Mouse (Mus musculus) embryonic facial prominence, embryonic 15.5 days (tissue): ENCODE measurements at regions not wholly inside any gene's neighbourhood (a gene's known extent, or its start where the extent isn't known, plus 50 kb on each side); places are given as distances from the start of the nearest gene placed in this dataset.
A peak's percentile ranks its signal among the peaks of the same experiment; 100 is the strongest.

ENCODE experiments used
- ATAC-seq: fragments of 200-750 bp; cut with Nextera tagmentation; 2 replicates; pipeline ENCODE4 v1.8.0; 2017; ENCODE audit warnings: low read depth, moderate TSS enrichment; ENCODE audit not compliant: insufficient number of reproducible peaks, low FRiP score, low TSS enrichment
- H3K27ac ChIP-seq: fragments of 300-500 bp; sonication (generic); replicated peaks from 2 replicates; pipeline ENCODE4 v1.5.1; 2015; ENCODE audit warnings: mild to moderate bottlenecking, inconsistent platforms
- H3K27me3 ChIP-seq: fragments of 300-500 bp; sonication (generic); 2 replicates; pipeline ENCODE4 v1.6.1; 2015; ENCODE audit warnings: inconsistent platforms
- H3K36me3 ChIP-seq: fragments of 300-500 bp; sonication (generic); 2 replicates; pipeline ENCODE4 v1.6.1; 2015; ENCODE audit warnings: mild to moderate bottlenecking, inconsistent platforms
- H3K4me1 ChIP-seq: fragments of 300-500 bp; sonication (generic); 2 replicates; pipeline ENCODE4 v1.6.1; 2015; ENCODE audit warnings: inconsistent platforms
- H3K4me2 ChIP-seq: fragments of 300-500 bp; sonication (generic); replicated peaks from 2 replicates; pipeline ENCODE4 v1.6.1; 2015; ENCODE audit warnings: mild to moderate bottlenecking, inconsistent platforms
- H3K4me3 ChIP-seq: fragments of 300-500 bp; sonication (generic); replicated peaks from 2 replicates; pipeline ENCODE4 v1.5.1; 2015; ENCODE audit warnings: mild to moderate bottlenecking, inconsistent platforms
- H3K9ac ChIP-seq: fragments of 300-500 bp; sonication (generic); 2 replicates; pipeline ENCODE4 v1.6.1; 2015; ENCODE audit warnings: inconsistent platforms
- H3K9me3 ChIP-seq: fragments of 300-500 bp; sonication (generic); replicated peaks from 2 replicates; pipeline ENCODE4 v1.6.1; 2016; ENCODE audit warnings: inconsistent platforms
- WGBS: fragments of 180-500 bp; shearing (Covaris S2); methylation state at CpG from one replicate; pipeline ENCODE4 v1.1.7; 2015; 5-methylcytosine and 5-hydroxymethylcytosine counted together

DNA sequence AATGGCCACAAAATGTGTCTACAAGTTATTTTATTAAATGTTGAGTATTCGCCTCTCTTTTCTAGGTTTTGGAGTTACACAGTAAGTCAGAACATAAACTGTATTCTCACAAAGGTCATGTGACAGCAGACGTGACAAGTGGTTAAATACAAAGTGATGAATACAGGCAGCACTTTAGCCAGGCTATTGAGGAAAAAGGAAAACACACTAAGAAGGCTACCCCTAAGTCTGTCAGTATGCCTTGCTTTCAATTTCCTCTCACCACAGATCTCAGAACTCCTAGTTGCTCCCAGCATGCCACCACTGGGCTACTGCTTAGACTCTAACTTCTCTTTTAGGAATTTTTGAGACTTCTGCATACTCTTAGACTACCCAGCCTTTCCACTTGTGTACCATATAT is 297.9 kb upstream of the Pex5l start:
- H3K4me3 ChIP-seq: no peak overlapping the region
- no peak overlapping the region for H3K4me2 ChIP-seq
- no peak overlapping the region for H3K27ac ChIP-seq
- 56% methylated on average over 2 of the region's 2 CpGs for WGBS
- H3K27me3 ChIP-seq: no peaks in the 10 kb centered on the region
- no peak overlapping the region for H3K9ac ChIP-seq
- no peaks in the 10 kb centered on the region for H3K4me1 ChIP-seq
- H3K36me3 ChIP-seq: no peaks in the 10 kb centered on the region
- ATAC-seq: no peak
- no peaks in the 10 kb centered on the region for H3K9me3 ChIP-seq

DNA sequence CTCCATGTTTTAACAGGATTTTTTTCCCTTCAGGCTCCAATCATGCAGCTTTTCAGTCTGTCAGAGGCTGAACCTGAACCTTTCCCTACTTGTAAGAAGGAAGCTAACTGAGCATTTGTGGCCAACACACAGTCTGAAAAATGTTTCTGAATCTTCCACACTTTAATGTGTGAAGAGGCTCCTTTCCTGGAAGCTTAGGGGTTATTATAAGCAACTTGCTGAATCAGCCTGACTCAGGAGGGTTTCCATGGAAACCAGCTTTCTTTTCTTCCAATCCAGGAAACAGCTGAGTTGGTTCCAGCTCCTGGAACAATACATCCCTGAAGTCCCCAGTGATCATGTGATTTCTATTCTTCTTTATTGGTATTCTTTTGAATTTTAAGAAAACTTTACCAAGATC is 297.5 kb upstream of the Pex5l start:
- Histone ChIP-seq H3K4me3 (no peak overlapping the region), H3K9me3 (no peaks in the 10 kb centered on the region)
- no peak for ATAC-seq

DNA sequence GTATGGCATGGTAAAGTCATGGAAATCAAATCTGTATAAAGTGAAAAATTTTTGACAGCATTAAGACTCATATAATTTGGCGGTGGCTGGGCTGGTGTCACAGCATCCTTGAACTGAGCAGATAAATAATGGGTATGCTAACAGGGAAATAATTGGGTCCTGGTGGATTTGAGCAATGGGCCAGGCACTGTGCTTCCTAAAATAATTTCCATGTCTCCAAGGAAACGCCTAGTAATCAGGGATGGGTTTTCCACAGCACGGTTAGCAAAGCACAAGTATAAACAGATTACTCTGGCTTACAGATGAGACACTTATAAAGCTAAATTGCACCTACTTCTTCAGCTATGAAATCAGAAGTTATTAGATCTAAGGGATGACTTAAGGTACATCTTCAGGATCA is 273.9 kb upstream of the Pex5l start:
- no peaks in the 10 kb centered on the region for H3K9me3 ChIP-seq
- ATAC-seq: no peak
- H3K36me3 ChIP-seq: no peaks in the 10 kb centered on the region
- no peak overlapping the region for H3K4me3 ChIP-seq
- 41% methylated on average over 3 of the region's 3 CpGs for WGBS
- no peaks in the 10 kb centered on the region for H3K4me1 ChIP-seq
- no peaks in the 10 kb centered on the region for H3K27me3 ChIP-seq
- H3K9ac ChIP-seq: no peak overlapping the region
- no peak overlapping the region for H3K27ac ChIP-seq
- H3K4me2 ChIP-seq: no peak overlapping the region

More for the DNA sequence above, 297.5 kb upstream of the Pex5l start:
- H3K27me3 ChIP-seq: no peaks in the 10 kb centered on the region
- no peak overlapping the region for H3K4me2 ChIP-seq
- no peaks in the 10 kb centered on the region for H3K4me1 ChIP-seq
- H3K9ac ChIP-seq: no peak overlapping the region
- H3K27ac ChIP-seq: no peak overlapping the region
- no peaks in the 10 kb centered on the region for H3K36me3 ChIP-seq

DNA sequence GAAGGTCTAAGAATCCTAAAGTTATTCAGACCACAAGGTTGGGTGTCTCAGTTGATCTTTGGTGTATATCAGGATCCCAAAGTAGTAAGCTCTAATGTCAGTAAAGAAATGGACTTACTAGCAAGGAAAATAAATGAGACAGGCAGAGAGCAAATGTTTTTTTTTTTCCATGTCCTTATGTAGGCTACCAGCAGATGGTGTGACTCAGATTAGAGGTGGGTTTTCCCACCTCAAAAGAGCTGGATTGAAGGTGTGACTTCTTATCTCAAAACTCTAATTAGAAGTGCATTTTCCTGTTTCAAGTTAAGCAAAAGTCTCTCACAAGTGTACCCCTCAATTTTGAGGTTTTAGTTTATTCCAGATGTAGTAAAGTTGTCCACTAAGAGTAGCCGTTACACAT is 273.3 kb upstream of the Pex5l start:
- no peak for ATAC-seq
- no peak overlapping the region for H3K4me3 ChIP-seq
- no peaks in the 10 kb centered on the region for H3K36me3 ChIP-seq
- H3K27me3 ChIP-seq: no peaks in the 10 kb centered on the region
- no peaks in the 10 kb centered on the region for H3K9me3 ChIP-seq
- no peak overlapping the region for H3K27ac ChIP-seq
- H3K4me2 ChIP-seq: no peak overlapping the region
- H3K9ac ChIP-seq: no peak overlapping the region
- WGBS: 56% methylated on average over 1 of the region's 1 CpGs
- H3K4me1 ChIP-seq: no peaks in the 10 kb centered on the region

DNA sequence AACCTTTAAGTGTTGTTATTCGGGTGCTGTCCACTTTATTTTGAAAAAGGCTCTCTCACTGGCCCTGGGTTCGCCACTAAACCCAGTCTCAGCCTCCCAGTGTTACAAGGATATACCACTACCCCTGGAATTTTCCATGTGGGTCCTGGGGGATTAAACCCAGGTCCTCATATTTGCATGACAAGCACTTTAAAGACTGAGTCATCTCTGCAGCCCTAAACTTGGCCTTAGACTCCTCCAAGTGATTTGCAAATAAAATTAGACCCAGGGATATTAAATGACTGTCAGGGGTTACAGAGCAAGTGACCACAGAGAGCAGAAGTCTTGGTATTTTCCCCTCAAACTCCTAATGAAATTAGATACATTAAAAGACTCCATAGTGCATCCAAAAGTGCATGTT is 258.9 kb upstream of the Pex5l start:
- 63% methylated on average over 2 of the region's 2 CpGs for WGBS
- Histone ChIP-seq H3K4me3 (no peak overlapping the region), H3K9ac (no peak overlapping the region), H3K4me2 (no peak overlapping the region), H3K4me1 (0 out of 2 replicates have a peak, but pooled peaks cover 3% of the 10 kb centered on the region), H3K27ac (no peak overlapping the region), H3K27me3 (no peaks in the 10 kb centered on the region), H3K36me3 (no peaks in the 10 kb centered on the region), H3K9me3 (no peaks in the 10 kb centered on the region)
- no peak for ATAC-seq

DNA sequence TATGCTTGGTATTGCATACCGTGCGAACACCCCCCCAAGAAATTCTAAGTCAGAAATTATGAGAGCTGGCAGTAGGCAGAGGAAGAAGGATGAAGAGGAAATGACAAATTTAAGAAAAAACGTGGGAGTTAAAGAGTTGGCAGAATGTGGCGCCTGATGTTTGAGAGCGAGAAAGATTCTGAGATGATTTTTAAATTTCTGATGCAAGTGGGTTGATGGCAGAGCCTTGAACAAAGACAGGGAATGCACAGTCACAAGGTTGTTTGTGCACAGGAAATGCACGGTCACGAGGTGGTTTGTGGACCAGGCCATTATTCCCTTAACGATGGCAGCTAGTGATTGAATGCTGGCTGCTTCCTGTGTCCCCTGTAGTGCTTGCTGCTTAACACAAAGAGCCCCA is 256.3 kb upstream of the Pex5l start:
- no peak overlapping the region for H3K9ac ChIP-seq
- WGBS: 71% methylated on average over 8 of the region's 8 CpGs
- ATAC-seq: no peak
- H3K27me3 ChIP-seq: no peaks in the 10 kb centered on the region
- 0 out of 2 replicates have a peak, but pooled peaks cover 3% of the 10 kb centered on the region for H3K4me1 ChIP-seq
- H3K36me3 ChIP-seq: no peaks in the 10 kb centered on the region
- no peak overlapping the region for H3K4me3 ChIP-seq
- H3K27ac ChIP-seq: no peak overlapping the region
- no peaks in the 10 kb centered on the region for H3K9me3 ChIP-seq
- H3K4me2 ChIP-seq: no peak overlapping the region

DNA sequence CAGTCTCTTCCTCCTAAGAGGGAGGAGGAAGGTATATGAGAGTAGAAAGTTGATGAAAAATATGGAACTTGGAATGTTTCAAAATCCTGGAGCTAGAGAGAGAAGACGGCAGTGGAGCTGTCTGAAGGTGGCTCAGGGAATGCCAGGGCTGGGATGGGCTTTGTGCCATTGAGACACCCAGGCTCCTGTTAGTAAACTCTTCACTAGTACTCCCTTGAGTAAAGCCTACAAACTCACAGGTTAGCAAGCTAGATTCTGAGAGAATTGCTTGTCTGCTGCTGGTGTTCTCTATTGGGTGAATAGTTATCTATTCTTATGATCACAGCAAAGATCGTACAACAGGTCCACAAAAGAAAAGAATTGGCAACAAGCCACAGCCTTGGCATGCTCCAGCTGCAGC is 255.3 kb upstream of the Pex5l start:
- WGBS: 48% methylated on average over 2 of the region's 2 CpGs

DNA sequence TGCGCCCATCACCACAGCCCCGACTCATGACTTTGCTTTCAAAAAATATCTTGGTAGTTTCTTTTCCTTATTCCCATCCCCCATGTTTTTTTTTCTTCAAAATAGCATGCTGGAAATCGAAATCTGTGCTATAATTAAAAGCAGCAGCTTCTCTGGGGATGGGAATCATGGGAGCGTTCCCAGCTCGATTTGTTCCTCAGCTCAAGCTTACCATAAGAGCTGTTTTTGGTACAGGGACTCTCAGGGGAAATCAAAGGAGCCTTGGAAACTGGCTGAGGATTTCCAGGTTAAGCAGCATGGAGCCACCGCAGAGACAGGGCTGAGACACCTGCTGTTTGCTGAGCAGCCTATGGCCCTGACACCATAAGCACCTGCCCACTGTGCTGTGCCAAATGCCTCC is 254.2 kb upstream of the Pex5l start:
- H3K9ac ChIP-seq: no peak overlapping the region
- no peak for ATAC-seq

More for the DNA sequence above, 255.3 kb upstream of the Pex5l start:
- no peak overlapping the region for H3K4me3 ChIP-seq
- no peak overlapping the region for H3K9ac ChIP-seq
- no peak overlapping the region for H3K4me2 ChIP-seq
- H3K4me1 ChIP-seq: 0 out of 2 replicates have a peak, but pooled peaks cover 3% of the 10 kb centered on the region
- H3K36me3 ChIP-seq: no peaks in the 10 kb centered on the region
- H3K27me3 ChIP-seq: no peaks in the 10 kb centered on the region
- no peaks in the 10 kb centered on the region for H3K9me3 ChIP-seq
- no peak overlapping the region for H3K27ac ChIP-seq
- no peak for ATAC-seq

DNA sequence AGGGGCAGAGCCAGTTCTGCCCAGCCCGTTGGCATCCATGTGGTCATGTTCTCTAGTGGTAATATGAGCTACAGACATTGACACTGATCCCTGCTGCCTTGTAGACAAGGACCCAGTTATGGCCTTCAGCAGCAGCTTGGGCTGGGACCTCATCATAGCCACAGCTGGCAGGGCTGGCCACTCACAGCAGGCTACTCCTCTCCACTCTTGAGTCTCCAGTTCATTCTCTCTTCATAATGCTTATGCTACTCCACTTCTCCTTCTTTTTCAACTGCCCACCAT is 249.4 kb upstream of the Pex5l start:
- no peak overlapping the region for H3K4me3 ChIP-seq
- H3K27ac ChIP-seq: no peak overlapping the region
- no peak overlapping the region for H3K4me2 ChIP-seq
- no peak for ATAC-seq
- 0 out of 2 replicates have a peak, but pooled peaks cover 3% of the 10 kb centered on the region for H3K4me1 ChIP-seq
- H3K9ac ChIP-seq: no peak overlapping the region
- H3K36me3 ChIP-seq: no peaks in the 10 kb centered on the region
- no peaks in the 10 kb centered on the region for H3K9me3 ChIP-seq
- 61% methylated on average over 1 of the region's 1 CpGs for WGBS
- H3K27me3 ChIP-seq: no peaks in the 10 kb centered on the region

More for the DNA sequence above, 254.2 kb upstream of the Pex5l start:
- no peak overlapping the region for H3K4me2 ChIP-seq
- H3K4me3 ChIP-seq: no peak overlapping the region
- no peaks in the 10 kb centered on the region for H3K27me3 ChIP-seq
- H3K36me3 ChIP-seq: no peaks in the 10 kb centered on the region
- no peaks in the 10 kb centered on the region for H3K9me3 ChIP-seq
- no peak overlapping the region for H3K27ac ChIP-seq
- 39% methylated on average over 6 of the region's 6 CpGs for WGBS
- 0 out of 2 replicates have a peak, but pooled peaks cover 3% of the 10 kb centered on the region for H3K4me1 ChIP-seq

DNA sequence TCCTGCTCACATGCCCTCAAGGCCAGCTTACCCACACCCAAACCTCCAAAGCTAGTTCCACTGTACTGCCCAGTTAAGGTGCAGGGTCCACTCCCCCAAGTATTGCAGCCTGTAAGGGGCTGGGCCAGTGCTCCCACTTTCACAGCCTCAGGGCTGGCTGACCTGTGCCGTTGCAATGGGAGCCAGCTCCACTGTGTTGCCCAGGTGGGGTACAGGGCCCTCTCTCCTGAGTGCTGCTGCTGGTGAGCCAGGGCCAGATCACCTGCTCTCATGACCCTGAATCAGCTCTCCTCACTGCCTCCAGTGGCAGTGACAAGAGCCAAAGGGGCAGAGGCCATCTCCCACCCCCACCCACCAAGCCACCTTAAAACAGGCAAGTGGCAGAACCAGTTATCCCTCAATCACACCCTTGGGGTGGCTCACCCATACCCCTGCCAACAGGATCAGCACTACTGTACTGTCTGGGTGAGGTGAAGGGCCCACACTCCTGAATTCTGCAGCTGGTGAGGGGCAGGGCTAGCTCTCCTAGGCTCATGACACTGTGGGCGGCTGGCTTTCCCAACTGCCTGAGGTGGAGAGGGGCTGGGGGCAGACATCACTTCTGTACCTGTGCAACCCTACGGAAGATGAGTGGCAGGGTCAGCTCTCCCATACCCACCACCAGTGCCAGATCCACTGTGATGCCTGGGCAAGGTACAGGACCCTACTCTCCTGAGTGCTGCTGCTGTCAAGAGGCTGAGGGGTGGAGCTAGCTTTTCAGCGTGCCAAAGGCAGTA is 248.9 kb upstream of the Pex5l start:
- no peak overlapping the region for H3K27ac ChIP-seq
- no peaks in the 10 kb centered on the region for H3K9me3 ChIP-seq
- H3K4me2 ChIP-seq: no peak overlapping the region
- H3K4me1 ChIP-seq: no peaks in the 10 kb centered on the region
- H3K4me3 ChIP-seq: no peak overlapping the region
- ATAC-seq: peak; percentile 47
- WGBS: 77% methylated on average over 4 of the region's 4 CpGs
- H3K36me3 ChIP-seq: no peaks in the 10 kb centered on the region
- no peaks in the 10 kb centered on the region for H3K27me3 ChIP-seq
- H3K9ac ChIP-seq: no peak overlapping the region

DNA sequence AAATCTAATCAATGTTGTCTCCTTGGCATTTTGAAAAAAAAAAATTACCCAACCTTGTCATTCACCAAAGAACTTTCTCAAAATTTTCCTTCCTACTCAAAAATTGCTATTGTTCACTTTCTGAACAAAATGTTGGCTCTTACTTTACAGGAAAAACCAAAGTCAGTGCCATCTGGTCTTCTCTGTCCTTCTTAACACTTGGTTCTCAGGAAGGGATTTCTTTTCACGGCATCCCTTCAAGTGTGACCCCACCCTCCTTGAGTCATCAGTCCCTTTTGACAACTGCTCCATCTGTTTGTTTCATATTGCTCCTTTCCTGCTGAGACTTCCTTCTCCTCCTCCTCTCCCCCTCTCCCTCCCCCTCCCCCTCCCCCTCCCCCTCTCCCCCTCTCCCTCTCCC is 245.1 kb upstream of the Pex5l start:
- H3K27ac ChIP-seq: no peak overlapping the region
- H3K4me2 ChIP-seq: no peak overlapping the region
- no peaks in the 10 kb centered on the region for H3K9me3 ChIP-seq
- H3K27me3 ChIP-seq: no peaks in the 10 kb centered on the region
- H3K4me1 ChIP-seq: no peaks in the 10 kb centered on the region
- no peak overlapping the region for H3K4me3 ChIP-seq
- no peaks in the 10 kb centered on the region for H3K36me3 ChIP-seq
- 57% methylated on average over 1 of the region's 1 CpGs for WGBS
- H3K9ac ChIP-seq: no peak overlapping the region
- no peak for ATAC-seq

DNA sequence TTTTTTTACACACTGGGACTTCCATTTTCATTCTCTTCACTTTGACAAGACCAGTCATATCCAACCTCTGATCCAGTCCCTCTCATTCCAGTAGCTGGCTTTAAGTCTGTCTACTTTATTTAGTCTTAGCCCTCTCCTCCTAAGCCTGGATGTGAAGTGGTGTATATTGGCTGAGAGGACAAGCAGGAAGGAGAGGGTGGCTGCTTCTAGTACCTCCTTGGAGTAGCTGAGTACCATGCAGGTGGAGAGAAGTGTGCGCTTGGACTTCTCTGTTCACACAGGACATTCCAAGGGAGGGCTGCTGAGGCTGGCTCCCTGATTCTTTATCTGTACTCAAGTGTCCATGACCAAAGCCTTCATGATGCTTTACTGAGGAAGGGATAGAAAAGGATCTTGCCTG is 240.6 kb upstream of the Pex5l start:
- no peak for ATAC-seq
- H3K27ac ChIP-seq: no peak overlapping the region
- no peak overlapping the region for H3K4me3 ChIP-seq
- no peaks in the 10 kb centered on the region for H3K36me3 ChIP-seq
- no peaks in the 10 kb centered on the region for H3K9me3 ChIP-seq
- 96% methylated on average over 1 of the region's 1 CpGs for WGBS
- no peak overlapping the region for H3K9ac ChIP-seq
- no peak overlapping the region for H3K4me2 ChIP-seq
- H3K4me1 ChIP-seq: no peaks in the 10 kb centered on the region
- H3K27me3 ChIP-seq: no peaks in the 10 kb centered on the region
